Mouse (Mus musculus): Measurements from ENCODE around the gene Qars. TPM values are rescaled to one million over a fixed set of nuclear protein-coding genes. Genes with fewer than 3 reads are reported as not detected.

Gene Qars
- total and polyA plus RNA-seq, 3 experiments, result 201 to 349 (median 248) TPM

- peak overlapping the region; percentile 44; the same call in 1 of the 2 replicates for H3K4me3 ChIP-seq (ENCODE audit: low read depth, low read length)
- H3K9me3 ChIP-seq (replicated peaks), result no peaks in the 10 kb centered on the region
These were observed 28.3 kb upstream of the Qars start for GRCm38 (mm10) chr9:108479241-108479640.

GRCm38 (mm10) chr9:108479721-108480351, 27.7 kb upstream of the Qars start, which contains the start of gene Lamb2:
Gene Lamb2 (plus strand): TSS chr9:108479736.
- Histone ChIP-seq H3K36me3 (replicated peaks) (no peaks in the 10 kb centered on the region), H3K4me1 (ENCODE audit: insufficient read depth, low read depth, low read length) (peaks cover 22% of the 10 kb centered on the region), H3K4me3 (ENCODE audit: low read depth, low read length) (peak within 1 kb of the TSS; percentile 44; the same call in 1 of the 2 replicates), H3K27me3 (ENCODE audit: insufficient read depth, low read length) (peaks cover 73% of the 10 kb centered on the region), H3K9me3 (replicated peaks) (no peaks in the 10 kb centered on the region)
- DNase-seq (ENCODE audit: low spot score) (no peak), ATAC-seq (ENCODE audit: extremely low read depth, insufficient number of reproducible peaks, low FRiP score, poor library complexity, severe bottlenecking) (no peak)
- no peak for TF ChIP-seq GATA1 (IDR thresholded peaks at IDR 0.05; ENCODE audit: borderline replicate concordance, low read length)

More at GRCm38 (mm10) chr9:108479241-108479640, 28.3 kb upstream of the Qars start:
- peaks cover 22% of the 10 kb centered on the region for H3K4me1 ChIP-seq (ENCODE audit: insufficient read depth, low read depth, low read length)
- TF ChIP-seq TAL1 (conservative IDR thresholded peaks at IDR 0.05; ENCODE audit: low read depth, low read length) (no peak), CTCF (IDR thresholded peaks at IDR 0.05; ENCODE audit: low read depth, low read length) (no peak), POLR2AphosphoS5 (IDR thresholded peaks at IDR 0.05; ENCODE audit: insufficient replicate concordance, low read depth, low read length) (no peak), GATA2 (IDR thresholded peaks at IDR 0.05; ENCODE audit: borderline replicate concordance, low read depth, low read length) (no peak), GATA1 (IDR thresholded peaks at IDR 0.05; ENCODE audit: borderline replicate concordance, low read length) (no peak)
- H3K36me3 ChIP-seq (replicated peaks), result no peaks in the 10 kb centered on the region
- DNase-seq (ENCODE audit: low spot score), result no peak
- peaks cover 73% of the 10 kb centered on the region for H3K27me3 ChIP-seq (ENCODE audit: insufficient read depth, low read length)
- no peak for ATAC-seq (ENCODE audit: extremely low read depth, insufficient number of reproducible peaks, low FRiP score, poor library complexity, severe bottlenecking)

DNA sequence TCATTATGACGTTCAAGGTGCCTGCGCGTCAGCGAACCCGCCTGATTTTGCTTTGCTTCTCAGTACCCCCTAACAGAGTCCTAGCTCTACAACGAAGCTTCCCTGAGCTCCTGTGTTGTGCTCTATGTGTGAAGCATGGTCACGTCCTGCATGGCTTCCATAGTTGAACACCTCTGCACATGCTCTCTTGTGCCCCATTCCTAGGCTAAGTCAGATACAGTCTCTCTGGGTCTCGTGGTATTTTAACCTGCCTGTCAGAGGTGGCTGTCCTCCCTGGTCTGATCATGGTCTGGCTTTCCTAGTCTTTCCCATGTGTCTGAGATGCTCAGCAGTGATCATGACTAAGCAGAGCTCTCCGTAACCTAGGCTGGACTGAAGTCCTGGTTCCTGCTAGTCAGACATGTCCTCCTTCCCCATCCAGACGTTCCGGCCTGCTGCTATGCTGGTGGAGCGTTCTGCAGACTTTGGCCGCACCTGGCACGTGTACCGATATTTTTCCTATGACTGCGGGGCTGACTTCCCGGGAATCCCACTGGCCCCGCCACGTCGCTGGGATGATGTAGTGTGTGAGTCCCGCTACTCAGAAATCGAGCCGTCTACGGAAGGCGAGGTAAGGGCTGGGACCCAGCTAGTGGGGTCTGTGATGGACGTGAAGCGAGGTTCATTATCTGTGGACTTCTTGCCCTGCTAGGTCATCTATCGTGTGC, 26.5 kb upstream of the Qars start:
- no peak for DNase-seq (ENCODE audit: low spot score)
- TF ChIP-seq POLR2AphosphoS5 (IDR thresholded peaks at IDR 0.05; ENCODE audit: insufficient replicate concordance, low read depth, low read length) (no peak), TAL1 (conservative IDR thresholded peaks at IDR 0.05; ENCODE audit: low read depth, low read length) (no peak), CTCF (IDR thresholded peaks at IDR 0.05; ENCODE audit: low read depth, low read length) (no peak), GATA1 (IDR thresholded peaks at IDR 0.05; ENCODE audit: borderline replicate concordance, low read length) (no peak), GATA2 (IDR thresholded peaks at IDR 0.05; ENCODE audit: borderline replicate concordance, low read depth, low read length) (no peak)
- no peaks in the 10 kb centered on the region for H3K9me3 ChIP-seq (replicated peaks)
- H3K4me1 ChIP-seq (ENCODE audit: insufficient read depth, low read depth, low read length), result peaks cover 22% of the 10 kb centered on the region
- peaks cover 81% of the 10 kb centered on the region for H3K27me3 ChIP-seq (ENCODE audit: insufficient read depth, low read length)
- ATAC-seq (ENCODE audit: extremely low read depth, insufficient number of reproducible peaks, low FRiP score, poor library complexity, severe bottlenecking), result no peak
- H3K36me3 ChIP-seq (replicated peaks), result no peaks in the 10 kb centered on the region
- H3K4me3 ChIP-seq (ENCODE audit: low read depth, low read length), result no peak overlapping the region

GRCm38 (mm10) chr9:108481520-108482210, 25.8 kb upstream of the Qars start:
- H3K9me3 ChIP-seq (replicated peaks), result no peaks in the 10 kb centered on the region
- peaks cover 24% of the 10 kb centered on the region for H3K4me1 ChIP-seq (ENCODE audit: insufficient read depth, low read depth, low read length)
- peaks cover 86% of the 10 kb centered on the region for H3K27me3 ChIP-seq (ENCODE audit: insufficient read depth, low read length)
- H3K36me3 ChIP-seq (replicated peaks), result no peaks in the 10 kb centered on the region
- ATAC-seq (ENCODE audit: extremely low read depth, insufficient number of reproducible peaks, low FRiP score, poor library complexity, severe bottlenecking), result no peak
- no peak overlapping the region for H3K4me3 ChIP-seq (ENCODE audit: low read depth, low read length)
- DNase-seq (ENCODE audit: low spot score), result no peak
- TF ChIP-seq GATA2 (IDR thresholded peaks at IDR 0.05; ENCODE audit: borderline replicate concordance, low read depth, low read length) (no peak), TAL1 (conservative IDR thresholded peaks at IDR 0.05; ENCODE audit: low read depth, low read length) (no peak), POLR2AphosphoS5 (IDR thresholded peaks at IDR 0.05; ENCODE audit: insufficient replicate concordance, low read depth, low read length) (no peak)

DNA sequence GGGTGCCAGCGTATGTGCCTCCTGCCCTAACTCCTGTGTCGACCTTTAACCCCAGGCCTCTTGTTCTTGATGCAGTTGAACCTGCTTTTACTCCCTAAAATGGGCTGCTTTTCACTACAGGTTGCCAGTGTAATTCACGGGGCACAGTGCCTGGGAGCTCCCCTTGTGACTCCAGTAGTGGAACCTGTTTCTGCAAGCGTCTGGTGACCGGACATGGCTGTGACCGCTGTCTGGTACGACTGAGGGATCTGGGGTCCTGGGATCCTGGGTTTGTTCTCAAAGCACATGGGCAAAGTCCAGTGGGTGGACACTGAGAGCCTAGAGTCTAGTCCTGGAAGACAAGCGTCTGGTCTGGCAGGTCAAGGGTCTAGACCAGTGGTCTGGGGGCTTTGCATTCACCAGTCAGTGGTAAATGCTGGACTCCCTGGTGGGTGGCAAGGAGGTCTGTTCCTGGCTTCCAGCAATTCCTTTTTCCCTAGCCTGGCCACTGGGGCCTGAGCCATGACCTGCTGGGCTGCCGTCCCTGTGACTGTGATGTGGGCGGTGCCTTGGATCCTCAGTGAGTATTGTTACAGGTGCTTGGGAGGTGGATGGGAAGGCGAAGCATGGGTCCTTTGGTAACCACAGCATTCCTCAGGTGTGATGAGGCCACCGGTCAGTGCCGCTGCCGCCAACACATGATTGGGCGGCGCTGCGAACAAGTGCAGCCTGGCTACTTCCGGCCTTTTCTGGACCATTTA, 24.3 kb upstream of the Qars start:
- H3K4me3 ChIP-seq (ENCODE audit: low read depth, low read length), result no peak overlapping the region
- no peaks in the 10 kb centered on the region for H3K36me3 ChIP-seq (replicated peaks)
- H3K4me1 ChIP-seq (ENCODE audit: insufficient read depth, low read depth, low read length), result peaks cover 24% of the 10 kb centered on the region
- DNase-seq (ENCODE audit: low spot score) (no peak), ATAC-seq (ENCODE audit: extremely low read depth, insufficient number of reproducible peaks, low FRiP score, poor library complexity, severe bottlenecking) (no peak)
- H3K9me3 ChIP-seq (replicated peaks), result no peaks in the 10 kb centered on the region
- H3K27me3 ChIP-seq (ENCODE audit: insufficient read depth, low read length), result peaks cover 90% of the 10 kb centered on the region
- TF ChIP-seq GATA1 (IDR thresholded peaks at IDR 0.05; ENCODE audit: borderline replicate concordance, low read length) (no peak), CTCF (IDR thresholded peaks at IDR 0.05; ENCODE audit: low read depth, low read length) (no peak), POLR2AphosphoS5 (IDR thresholded peaks at IDR 0.05; ENCODE audit: insufficient replicate concordance, low read depth, low read length) (no peak), GATA2 (IDR thresholded peaks at IDR 0.05; ENCODE audit: borderline replicate concordance, low read depth, low read length) (no peak), TAL1 (conservative IDR thresholded peaks at IDR 0.05; ENCODE audit: low read depth, low read length) (no peak)

- peaks cover 21% of the 10 kb centered on the region for H3K4me1 ChIP-seq (ENCODE audit: insufficient read depth, low read depth, low read length)
- H3K9me3 ChIP-seq (replicated peaks), result no peaks in the 10 kb centered on the region
- TF ChIP-seq GATA2 (IDR thresholded peaks at IDR 0.05; ENCODE audit: borderline replicate concordance, low read depth, low read length) (no peak), POLR2AphosphoS5 (IDR thresholded peaks at IDR 0.05; ENCODE audit: insufficient replicate concordance, low read depth, low read length) (no peak), TAL1 (conservative IDR thresholded peaks at IDR 0.05; ENCODE audit: low read depth, low read length) (no peak), CTCF (IDR thresholded peaks at IDR 0.05; ENCODE audit: low read depth, low read length) (no peak), GATA1 (IDR thresholded peaks at IDR 0.05; ENCODE audit: borderline replicate concordance, low read length) (no peak)
- no peak for DNase-seq (ENCODE audit: low spot score)
- no peak for ATAC-seq (ENCODE audit: extremely low read depth, insufficient number of reproducible peaks, low FRiP score, poor library complexity, severe bottlenecking)
- no peaks in the 10 kb centered on the region for H3K36me3 ChIP-seq (replicated peaks)
- peaks cover 83% of the 10 kb centered on the region for H3K27me3 ChIP-seq (ENCODE audit: insufficient read depth, low read length)
- no peak overlapping the region for H3K4me3 ChIP-seq (ENCODE audit: low read depth, low read length)
These were observed 23.5 kb upstream of the Qars start for GRCm38 (mm10) chr9:108484021-108484420.

All from G1E (cell line).